Mouse (Mus musculus): Measurements from ENCODE around the gene Myo1e.

DNA sequence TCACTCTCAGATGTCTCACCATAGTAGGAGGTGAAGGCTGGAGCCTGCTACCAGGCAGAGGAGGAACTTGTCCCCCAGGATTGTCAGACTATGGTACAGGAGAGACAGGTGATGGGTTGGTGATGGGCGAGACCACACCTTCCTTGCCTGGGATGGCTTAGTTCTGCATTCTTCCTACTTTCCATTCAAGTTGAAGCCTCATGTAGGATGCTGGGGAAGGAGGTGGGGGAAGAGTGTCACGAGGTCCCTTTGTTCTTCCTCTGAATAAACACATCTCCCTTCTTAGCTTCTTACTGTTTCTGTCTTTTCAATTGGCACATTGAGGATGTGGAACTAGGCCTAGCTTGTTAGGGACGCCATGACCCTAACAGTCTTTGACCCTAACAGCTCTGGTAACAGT lies 30.9 kb upstream of the Myo1e start:
- TF ChIP-seq CTCF (IDR thresholded peaks at IDR 0.05; ENCODE audit: extremely low read depth, insufficient read depth, low read length) (no peak), POLR2A (IDR thresholded peaks at IDR 0.05; ENCODE audit: extremely low read depth, insufficient read depth, low read length) (no peak)
